Mouse (Mus musculus): Measurements from ENCODE around the gene Dcaf17. TPM values are rescaled to one million over a fixed set of nuclear protein-coding genes. Genes with fewer than 3 reads are reported as not detected.
A peak's percentile ranks its signal among the peaks of the same experiment; 100 is the strongest.

The Dcaf17 gene
- 41.0 and 42.1 TPM in 2 replicates for polyA plus RNA-seq (2015; fragmentation: Nextera tagmentation; extraction: Ambion mirVana)

DNA sequence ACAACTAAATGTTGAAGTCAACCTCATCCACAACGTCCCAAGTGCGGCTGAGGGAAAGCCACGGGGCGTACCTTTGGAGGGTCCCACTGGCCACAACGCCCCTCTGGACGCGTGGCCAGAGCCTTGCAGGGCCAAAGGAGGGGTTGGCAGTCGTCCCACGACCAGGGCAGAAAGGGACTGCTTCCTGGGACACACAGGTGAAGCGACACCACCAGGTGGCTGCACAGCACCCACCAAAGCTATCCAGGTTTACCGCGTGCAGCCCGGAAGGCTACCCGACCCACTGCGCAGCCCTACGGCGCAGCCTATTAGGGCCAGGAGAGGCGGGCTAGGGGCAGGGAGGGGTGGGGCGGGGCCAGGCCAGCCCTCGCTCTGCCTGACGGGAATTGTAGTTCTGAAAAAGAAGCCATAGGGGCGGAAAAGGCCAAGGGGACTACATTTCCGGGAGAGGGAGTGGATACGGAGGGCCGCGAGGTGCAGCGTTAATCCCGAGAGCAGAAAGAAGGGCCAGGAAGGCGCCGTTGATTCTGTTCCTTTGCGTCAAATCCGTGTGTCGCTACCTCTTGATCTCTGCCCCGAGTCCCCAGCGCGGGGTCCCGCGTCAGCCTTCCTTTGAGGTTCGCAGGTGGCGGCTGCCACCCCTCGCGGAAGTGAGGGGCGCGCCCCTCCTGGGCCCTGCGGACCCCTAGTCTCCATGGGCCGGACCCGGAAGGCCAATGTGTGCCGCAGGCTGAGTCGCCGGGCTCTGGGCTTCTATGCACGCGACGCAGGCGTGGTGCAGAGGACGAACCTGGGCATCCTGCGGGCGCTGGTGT lies at the start of gene Dcaf17, which contains the start of gene Mettl8:
Gene Dcaf17 (plus strand): TSS at position 29 of the 815 bp plus-strand sequence.
Gene Mettl8 (minus strand): TSS at position 284 of the 815 bp plus-strand sequence.
- Histone ChIP-seq H3K27ac (replicated peaks) (peak within 1 kb of the TSS; percentile 95), H3K4me2 (replicated peaks) (peak within 1 kb of the TSS; percentile 82), H3K9ac (replicated peaks) (peak within 1 kb of the TSS; percentile 86), H3K27me3 (no peaks in the 10 kb centered on the region), H3K9me3 (no peaks in the 10 kb centered on the region), H3K4me1 (peaks cover 21% of the 10 kb centered on the region), H3K36me3 (peaks cover 11% of the 10 kb centered on the region; the same call in 1 of the 2 replicates), H3K4me3 (peak within 1 kb of the TSS; percentile 74)
- ATAC-seq (replicated peaks) = peak; percentile 99
- WGBS = under 1% methylated on average over 57 of the region's 57 CpGs

DNA sequence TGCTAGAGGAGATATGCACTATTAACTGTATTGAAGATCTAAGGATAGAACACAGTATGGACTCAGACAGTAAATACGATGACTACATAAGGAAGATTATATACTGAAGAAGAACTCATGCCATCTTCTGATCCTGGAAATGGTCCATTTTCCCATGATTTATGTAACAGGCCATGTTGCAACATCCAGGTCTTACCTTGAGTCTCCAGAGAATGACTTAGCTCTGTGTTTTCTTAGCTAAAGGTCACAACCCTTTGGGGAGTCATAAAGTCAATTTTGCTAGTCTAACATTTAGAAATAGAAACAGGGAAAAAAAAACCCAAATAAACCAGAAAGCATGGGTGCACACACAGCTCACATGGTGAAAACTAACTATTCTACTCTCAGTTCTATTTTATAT lies 43.3 kb upstream of the Dcaf17 start:
- H3K36me3 ChIP-seq = no peaks in the 10 kb centered on the region
- H3K27me3 ChIP-seq = no peaks in the 10 kb centered on the region
- H3K4me1 ChIP-seq = no peaks in the 10 kb centered on the region
- H3K27ac ChIP-seq (replicated peaks) = no peak overlapping the region
- no peak overlapping the region for H3K4me2 ChIP-seq (replicated peaks)
- H3K9me3 ChIP-seq = no peaks in the 10 kb centered on the region
- no peak overlapping the region for H3K4me3 ChIP-seq
- WGBS = 93% methylated on average over 1 of the region's 1 CpGs
- no peak for ATAC-seq (replicated peaks)
- no peak overlapping the region for H3K9ac ChIP-seq (replicated peaks)

DNA sequence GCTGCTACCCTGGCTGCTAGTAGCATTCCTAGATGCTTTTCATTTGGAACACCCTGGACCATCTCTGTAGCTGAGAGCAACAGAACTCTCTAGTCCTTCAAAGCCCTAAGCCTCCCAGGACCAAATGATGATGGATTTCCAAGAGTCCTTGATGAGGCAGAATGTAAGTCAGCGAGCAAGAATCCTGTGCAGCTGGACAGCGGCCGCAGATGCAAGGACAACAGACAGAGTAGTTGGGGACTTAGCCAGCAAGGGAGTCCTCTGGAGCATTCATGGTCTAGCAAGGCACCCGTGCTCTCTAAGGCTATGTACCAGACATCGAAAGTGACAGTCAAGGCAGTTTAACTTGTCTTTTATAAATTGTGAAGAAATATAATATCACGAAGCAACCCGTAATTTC lies 41.6 kb upstream of the Dcaf17 start:
- H3K4me1 ChIP-seq = no peaks in the 10 kb centered on the region
- H3K4me3 ChIP-seq = no peak overlapping the region
- H3K9me3 ChIP-seq = no peaks in the 10 kb centered on the region
- no peak overlapping the region for H3K9ac ChIP-seq (replicated peaks)
- H3K27me3 ChIP-seq = no peaks in the 10 kb centered on the region
- ATAC-seq (replicated peaks) = no peak
- H3K4me2 ChIP-seq (replicated peaks) = no peak overlapping the region
- WGBS = 95% methylated on average over 7 of the region's 7 CpGs
- no peaks in the 10 kb centered on the region for H3K36me3 ChIP-seq
- no peak overlapping the region for H3K27ac ChIP-seq (replicated peaks)

DNA sequence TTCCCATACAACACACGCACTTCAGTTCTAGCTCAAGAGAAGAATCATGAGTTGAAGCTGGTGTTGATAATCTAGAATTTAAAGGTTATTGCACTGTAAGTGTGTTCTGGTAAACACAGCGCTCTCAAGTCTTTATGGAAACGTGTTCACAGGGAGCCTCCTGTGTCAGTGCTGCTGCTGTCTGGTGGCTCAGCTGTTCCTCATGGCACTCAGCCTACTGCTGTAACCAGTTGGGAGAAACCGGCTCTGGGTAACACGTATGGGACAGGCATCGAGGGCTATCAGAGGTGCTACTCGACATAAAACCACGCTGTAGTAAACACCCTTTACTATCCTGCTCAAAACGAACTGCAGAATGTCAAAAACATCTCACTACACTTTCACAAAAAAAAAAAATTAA lies 35.9 kb upstream of the Dcaf17 start:
- Histone ChIP-seq H3K4me2 (replicated peaks) (no peak overlapping the region), H3K36me3 (no peaks in the 10 kb centered on the region), H3K27me3 (no peaks in the 10 kb centered on the region), H3K4me3 (no peak overlapping the region), H3K27ac (replicated peaks) (peak overlapping the region; percentile 46; the same call in 1 of the 2 replicates), H3K9me3 (no peaks in the 10 kb centered on the region), H3K4me1 (peaks cover 23% of the 10 kb centered on the region), H3K9ac (replicated peaks) (no peak overlapping the region)
- WGBS = 40% methylated on average over 9 of the region's 9 CpGs
- ATAC-seq (replicated peaks) = peak; percentile 69

DNA sequence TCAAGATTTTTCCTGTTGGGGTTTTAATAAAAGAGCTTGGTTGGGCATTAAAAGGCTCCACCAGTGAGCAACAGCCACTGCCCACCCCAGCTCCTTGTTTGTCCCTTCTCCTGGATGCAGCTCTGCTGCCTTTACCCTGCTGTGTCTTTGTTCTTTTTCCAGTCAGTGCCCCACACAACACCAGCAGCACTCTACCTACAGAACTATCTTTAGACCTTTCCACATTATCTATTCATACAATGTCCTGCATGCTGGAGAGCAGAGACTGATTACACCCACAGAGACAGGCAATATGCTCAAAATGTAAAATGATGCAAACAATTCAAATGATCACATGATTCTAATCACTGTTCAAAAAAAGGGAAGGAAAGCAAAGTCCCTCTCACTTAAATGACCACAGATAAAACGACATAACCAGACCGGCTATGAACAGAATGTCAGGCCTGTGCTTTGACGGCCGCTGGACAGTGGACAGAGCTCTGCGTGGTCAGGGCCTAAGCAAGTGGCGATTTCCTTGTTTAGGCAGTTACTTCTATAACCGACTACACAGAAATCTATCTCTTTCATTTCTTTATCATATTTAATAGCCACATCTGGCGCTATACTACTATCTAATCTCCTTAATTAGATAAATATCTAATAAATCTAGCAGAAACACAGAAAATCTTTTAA lies 35.3 kb upstream of the Dcaf17 start:
- Histone ChIP-seq H3K27me3 (no peaks in the 10 kb centered on the region), H3K4me1 (peaks cover 23% of the 10 kb centered on the region), H3K4me2 (replicated peaks) (no peak overlapping the region), H3K9me3 (no peaks in the 10 kb centered on the region), H3K9ac (replicated peaks) (no peak overlapping the region), H3K27ac (replicated peaks) (peak overlapping the region; percentile 46; the same call in 1 of the 2 replicates), H3K4me3 (no peak overlapping the region), H3K36me3 (no peaks in the 10 kb centered on the region)
- WGBS = 50% methylated on average over 8 of the region's 8 CpGs
- no peak for ATAC-seq (replicated peaks)

DNA sequence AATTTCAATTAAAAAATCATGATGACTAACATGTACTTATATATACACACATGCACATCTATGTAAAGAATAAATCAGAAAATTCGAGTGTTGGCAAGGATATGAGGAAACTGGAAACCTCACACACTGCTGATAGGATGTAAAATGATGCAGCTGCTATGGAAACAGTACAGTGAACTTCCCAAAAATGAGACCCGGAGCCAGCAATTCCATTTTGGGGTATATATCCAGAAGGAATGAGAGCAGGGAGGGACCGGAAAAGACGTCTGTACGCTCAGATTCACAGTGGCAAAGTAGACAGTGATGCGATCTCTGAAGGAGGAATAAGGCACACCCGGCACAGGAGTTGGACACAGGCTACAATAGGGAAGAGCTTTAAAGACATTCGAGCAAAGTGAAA lies 34.5 kb upstream of the Dcaf17 start:
- no peaks in the 10 kb centered on the region for H3K36me3 ChIP-seq
- no peak; the same call in 1 of the 2 replicates for ATAC-seq (replicated peaks)
- H3K4me3 ChIP-seq = no peak overlapping the region
- no peak overlapping the region for H3K9ac ChIP-seq (replicated peaks)
- no peak overlapping the region for H3K4me2 ChIP-seq (replicated peaks)
- no peaks in the 10 kb centered on the region for H3K27me3 ChIP-seq
- H3K4me1 ChIP-seq = peaks cover 23% of the 10 kb centered on the region
- H3K9me3 ChIP-seq = no peaks in the 10 kb centered on the region
- 74% methylated on average over 8 of the region's 8 CpGs for WGBS
- H3K27ac ChIP-seq (replicated peaks) = peak overlapping the region; percentile 21; the same call in 1 of the 2 replicates

DNA sequence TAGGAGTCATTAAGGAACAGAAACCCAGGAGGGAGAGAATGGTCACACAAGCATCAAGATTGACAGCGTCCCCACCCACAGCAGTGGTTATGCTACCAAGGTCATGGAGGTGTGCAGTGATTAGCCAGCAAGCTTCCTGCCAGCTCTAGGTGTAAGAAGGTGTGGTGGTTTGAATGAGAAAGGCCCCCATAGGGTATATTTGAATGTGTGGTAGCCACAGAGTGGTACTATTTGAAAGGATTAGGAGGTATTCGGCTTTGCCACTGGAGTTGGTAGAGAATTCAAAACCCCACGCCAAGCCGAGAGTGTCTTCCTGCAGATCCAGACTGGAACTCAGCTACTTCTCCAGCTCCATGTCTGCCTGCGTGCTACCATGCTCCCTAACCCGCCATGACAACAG lies 32.1 kb upstream of the Dcaf17 start:
- no peak for ATAC-seq (replicated peaks)
- Histone ChIP-seq H3K9me3 (no peaks in the 10 kb centered on the region), H3K36me3 (no peaks in the 10 kb centered on the region), H3K27ac (replicated peaks) (no peak overlapping the region), H3K9ac (replicated peaks) (no peak overlapping the region), H3K4me1 (peaks cover 23% of the 10 kb centered on the region), H3K4me2 (replicated peaks) (no peak overlapping the region), H3K27me3 (no peaks in the 10 kb centered on the region), H3K4me3 (no peak overlapping the region)
- 93% methylated on average over 6 of the region's 6 CpGs for WGBS

- ATAC-seq (replicated peaks) = no peak
- WGBS = 88% methylated on average over 6 of the region's 6 CpGs
- Histone ChIP-seq H3K36me3 (no peaks in the 10 kb centered on the region), H3K4me3 (no peak overlapping the region), H3K27ac (replicated peaks) (no peak overlapping the region), H3K9me3 (no peaks in the 10 kb centered on the region), H3K4me2 (replicated peaks) (no peak overlapping the region), H3K27me3 (no peaks in the 10 kb centered on the region), H3K9ac (replicated peaks) (no peak overlapping the region), H3K4me1 (peaks cover 20% of the 10 kb centered on the region)
These were observed 31.1 kb upstream of the Dcaf17 start for GRCm38 (mm10) chr2:71023986-71024385.

DNA sequence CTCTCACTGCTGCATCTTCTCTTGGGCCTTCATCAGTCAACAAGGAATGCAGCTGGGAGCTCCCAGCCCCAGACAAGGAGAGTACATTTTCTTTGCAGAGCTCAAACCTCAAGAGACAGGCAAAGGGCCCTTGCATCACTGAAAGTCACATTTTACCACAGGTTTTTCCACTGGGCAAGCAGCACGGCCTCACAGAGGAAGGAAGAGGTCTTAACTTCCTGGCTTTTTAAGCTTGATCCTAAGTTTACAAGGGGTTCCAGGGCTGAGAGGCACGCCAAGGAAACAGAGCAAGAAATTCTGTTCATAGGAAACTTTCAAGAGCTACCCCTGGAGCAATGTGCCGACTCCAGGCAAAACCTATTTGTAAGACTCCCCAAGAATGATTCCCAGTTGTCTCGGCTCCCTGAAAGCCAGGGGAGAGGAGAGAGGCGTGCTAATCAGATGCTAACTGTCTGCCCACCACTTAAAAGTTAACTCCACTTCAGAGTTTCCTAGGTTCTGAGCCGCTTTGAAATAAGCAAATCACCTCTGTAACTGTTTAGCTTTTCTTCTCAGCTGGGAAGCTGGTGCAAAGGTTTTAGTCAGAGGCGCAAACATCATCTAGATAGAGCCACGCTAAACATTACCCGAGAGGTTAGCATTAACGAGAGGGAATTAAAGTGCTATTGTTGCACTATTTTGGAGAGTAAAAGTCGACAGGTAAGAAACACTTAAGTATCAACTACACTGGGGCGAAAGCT lies 29.4 kb upstream of the Dcaf17 start:
- ATAC-seq (replicated peaks) = no peak
- H3K36me3 ChIP-seq = no peaks in the 10 kb centered on the region
- H3K9ac ChIP-seq (replicated peaks) = no peak overlapping the region
- no peaks in the 10 kb centered on the region for H3K9me3 ChIP-seq
- no peak overlapping the region for H3K4me2 ChIP-seq (replicated peaks)
- 46% methylated on average over 12 of the region's 12 CpGs for WGBS
- H3K27me3 ChIP-seq = no peaks in the 10 kb centered on the region
- H3K4me1 ChIP-seq = peaks cover 9% of the 10 kb centered on the region
- no peak overlapping the region for H3K27ac ChIP-seq (replicated peaks)
- H3K4me3 ChIP-seq = no peak overlapping the region

DNA sequence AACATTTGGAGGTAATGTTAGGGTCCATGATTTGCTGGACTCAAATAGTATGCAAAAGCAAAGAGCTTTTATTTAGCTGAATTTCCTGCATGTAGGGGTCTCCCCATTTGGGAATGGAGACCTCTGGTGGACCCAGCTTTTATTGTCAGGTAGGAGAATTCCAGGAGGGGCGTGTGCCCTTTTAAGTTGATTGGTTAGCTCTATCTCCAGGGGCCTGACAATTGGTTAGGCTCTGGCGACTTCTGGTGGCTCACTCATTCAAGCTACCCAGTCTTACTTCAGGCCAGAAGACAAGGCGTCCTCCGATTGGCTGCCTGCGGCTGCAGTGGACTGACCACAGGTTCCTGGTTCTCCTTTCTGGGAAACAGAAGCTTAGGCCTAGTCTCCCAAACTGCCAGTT lies 28.3 kb upstream of the Dcaf17 start:
- no peak overlapping the region for H3K9ac ChIP-seq (replicated peaks)
- H3K4me2 ChIP-seq (replicated peaks) = no peak overlapping the region
- 44% methylated on average over 5 of the region's 5 CpGs for WGBS
- H3K36me3 ChIP-seq = no peaks in the 10 kb centered on the region
- no peak overlapping the region for H3K4me3 ChIP-seq
- no peaks in the 10 kb centered on the region for H3K9me3 ChIP-seq
- no peak overlapping the region for H3K27ac ChIP-seq (replicated peaks)
- no peaks in the 10 kb centered on the region for H3K27me3 ChIP-seq
- H3K4me1 ChIP-seq = peaks cover 6% of the 10 kb centered on the region
- peak; percentile 41; the same call in 1 of the 2 replicates for ATAC-seq (replicated peaks)

DNA sequence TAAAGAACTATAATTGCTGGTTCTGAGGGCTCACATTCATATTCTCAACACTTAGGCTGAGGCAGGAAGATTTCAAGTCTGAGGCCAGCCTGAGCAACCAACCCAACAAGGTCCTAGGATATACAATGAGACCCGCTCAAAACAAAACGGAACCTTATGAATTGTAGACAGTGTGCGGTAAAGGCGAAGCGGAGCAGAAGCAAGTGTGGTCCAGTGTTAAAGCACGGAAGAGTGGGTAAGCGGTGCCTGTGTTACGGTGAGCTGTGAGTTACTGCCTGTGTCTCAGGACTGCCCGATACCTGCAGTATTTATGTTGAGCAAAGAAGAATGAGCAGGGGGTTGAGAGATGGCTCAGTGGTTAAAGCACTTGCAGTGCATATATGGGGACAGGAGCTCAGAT lies 27.5 kb upstream of the Dcaf17 start:
- H3K27me3 ChIP-seq = no peaks in the 10 kb centered on the region
- no peak overlapping the region for H3K27ac ChIP-seq (replicated peaks)
- peaks cover 10% of the 10 kb centered on the region for H3K4me1 ChIP-seq
- no peaks in the 10 kb centered on the region for H3K9me3 ChIP-seq
- no peak overlapping the region for H3K4me3 ChIP-seq
- H3K9ac ChIP-seq (replicated peaks) = no peak overlapping the region
- H3K4me2 ChIP-seq (replicated peaks) = no peak overlapping the region
- ATAC-seq (replicated peaks) = no peak
- no peaks in the 10 kb centered on the region for H3K36me3 ChIP-seq
- 98% methylated on average over 9 of the region's 9 CpGs for WGBS

DNA sequence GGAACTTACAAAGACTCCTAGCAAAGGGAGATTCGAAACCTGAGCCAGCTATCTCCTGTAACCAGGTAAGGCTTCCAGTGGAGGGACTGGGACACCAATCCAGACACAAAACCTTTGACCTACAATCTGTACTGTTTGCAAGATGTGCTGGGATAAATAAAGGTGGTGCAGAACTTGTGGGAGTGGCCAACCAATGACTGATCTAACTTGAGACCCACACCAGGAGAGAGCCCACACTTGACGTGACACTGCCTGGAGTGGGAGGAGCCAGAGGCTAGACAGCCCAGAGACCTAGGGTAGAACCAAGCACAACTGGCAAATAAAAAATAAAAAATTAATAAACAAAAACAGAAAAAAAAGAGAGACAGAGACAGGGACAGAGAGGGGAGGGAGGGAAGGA lies 24.5 kb upstream of the Dcaf17 start:
- H3K4me2 ChIP-seq (replicated peaks) = no peak overlapping the region
- peaks cover 33% of the 10 kb centered on the region for H3K4me1 ChIP-seq
- no peaks in the 10 kb centered on the region for H3K9me3 ChIP-seq
- no peak overlapping the region for H3K4me3 ChIP-seq
- no peaks in the 10 kb centered on the region for H3K27me3 ChIP-seq
- ATAC-seq (replicated peaks) = no peak
- WGBS = 95% methylated on average over 2 of the region's 2 CpGs
- H3K27ac ChIP-seq (replicated peaks) = no peak overlapping the region
- no peak overlapping the region for H3K9ac ChIP-seq (replicated peaks)
- H3K36me3 ChIP-seq = no peaks in the 10 kb centered on the region

Data from forebrain, embryonic 15.5 days (tissue).